Mouse (Mus musculus) bone marrow macrophage, adult 2 months (primary cell): ENCODE measurements at regions not wholly inside any gene's neighbourhood (a gene's known extent, or its start where the extent isn't known, plus 50 kb on each side); places are given as distances from the start of the nearest gene placed in this dataset.

ENCODE experiments used
- CTCF ChIP-seq: IDR thresholded peaks from 2 replicates; pipeline ENCODE4 v1.5.1; 2012; ENCODE audit warnings: low read depth, mild to moderate bottlenecking, low read length, moderate library complexity
- POLR2A ChIP-seq: IDR thresholded peaks from 2 replicates; pipeline ENCODE4 v1.6.1; 2012; ENCODE audit warnings: mild to moderate bottlenecking, low read depth, low read length, borderline replicate concordance

DNA sequence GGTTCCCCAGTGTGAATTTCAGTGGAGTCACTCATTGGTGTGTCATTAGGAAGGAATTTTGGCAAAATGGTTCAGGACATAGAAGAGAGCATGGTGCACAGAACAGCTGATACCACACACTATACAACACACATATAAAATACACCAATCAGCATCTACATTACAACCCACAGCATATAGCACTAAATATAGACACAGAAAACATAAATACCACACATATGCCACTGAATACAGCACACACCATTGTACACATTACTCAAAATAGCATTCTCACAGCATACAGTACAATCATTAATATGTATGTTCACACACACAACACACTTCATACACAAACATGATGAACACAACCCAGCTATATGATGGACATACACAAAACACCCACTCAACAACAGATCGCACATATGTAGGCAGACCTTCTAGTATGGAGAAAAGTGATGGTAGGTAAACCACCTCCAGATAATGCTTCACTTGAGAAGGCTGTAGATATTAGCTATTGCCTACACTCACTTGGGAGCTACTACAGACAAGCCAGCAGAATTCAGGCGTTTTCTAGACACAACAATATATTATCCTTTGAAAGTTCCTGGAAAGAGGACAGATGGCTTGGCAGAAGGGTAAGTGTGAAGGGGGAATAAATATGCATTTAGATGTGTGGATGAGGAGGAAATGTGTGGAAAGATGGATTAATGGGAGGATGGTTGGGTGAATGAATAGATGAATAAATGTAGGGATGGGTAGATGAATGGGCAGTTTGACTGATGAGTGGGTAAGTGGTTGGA lies 71.6 kb upstream of the Zmat1 start:
- no peak for TF ChIP-seq CTCF
- no peak for TF ChIP-seq POLR2A
